Comparison of ENCODE assay signal across 13 mouse cellular contexts in genomic region chr8:70894385-70894720, GRCm38 (mm10). TPM values are rescaled to one million over a fixed set of nuclear protein-coding genes. Genes with fewer than 3 reads are reported as not detected.
"Had no signal": no experiment of that assay in that cellular context is flagged by ENCODE, and none has a peak within 500 bp of the region (broad histone marks: within the 10 kb centered on the region; RNA-seq: fewer than 3 reads in every experiment).

No protein-coding gene starts in this region.

- H3K27ac ChIP-seq: limb, embryonic 13.5 days; stomach, postnatal 0 days had no signal

- H3K4me2 ChIP-seq: limb, embryonic 13.5 days; lung, embryonic 14.5 days had no signal

- H3K9ac ChIP-seq: limb, embryonic 13.5 days; lung, embryonic 14.5 days had no signal

- DNase-seq: kidney, adult 8-10 months; kidney, postnatal 25 days; layer of hippocampus, adult 9-11 months; layer of hippocampus, postnatal 36 days; lung, embryonic 14.5 days; lung, postnatal 10 days; lung, postnatal 4 days; midbrain, embryonic 14.5 days; thymus, postnatal 4 days had no signal

- ATAC-seq: intestine, postnatal 0 days had no signal

- H3K4me3 ChIP-seq: limb, embryonic 13.5 days had no signal

RNA-seq across cellular contexts. Expression of gene Slc5a5, which starts 1.8 kb away (rescaled TPM):
- total RNA-seq: neutrophil, adult 5-6 weeks had no signal

RNA-seq across cellular contexts. Expression of gene Kcnn1, which starts 31.3 kb away (rescaled TPM):
- total RNA-seq: neutrophil, adult 5-6 weeks had no signal
